Mouse (Mus musculus): ENCODE measurements at regions not wholly inside any gene's neighbourhood (a gene's known extent, or its start where the extent isn't known, plus 50 kb on each side); places are given as distances from the start of the nearest gene placed in this dataset.

DNA sequence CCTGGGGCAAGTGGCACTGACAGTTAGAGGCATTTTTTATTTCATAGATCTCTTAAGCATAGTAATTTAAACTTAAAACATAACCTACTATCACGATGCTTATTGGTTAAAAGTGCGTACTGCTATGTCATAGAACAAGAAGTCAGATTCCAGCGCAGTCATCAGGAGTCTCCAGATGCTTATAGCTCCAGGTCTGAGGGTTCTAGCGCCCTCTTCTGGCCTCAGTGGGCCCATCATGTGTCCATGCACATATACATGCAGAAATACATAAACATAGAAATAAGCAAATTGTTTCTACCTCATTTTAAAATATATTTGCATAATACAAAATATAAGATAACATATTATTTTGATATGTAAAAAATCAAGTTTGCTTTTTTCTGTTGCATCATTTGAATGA, 1002.8 kb upstream of the Adgrl2 start:
- H3K4me3 ChIP-seq (ENCODE audit: low read depth, low read length): no peak overlapping the region
- no peaks in the 10 kb centered on the region for H3K36me3 ChIP-seq (replicated peaks)
- no peak for DNase-seq (ENCODE audit: low spot score)
- 0 out of 2 replicates have a peak, but pooled peaks cover 6% of the 10 kb centered on the region for H3K9me3 ChIP-seq (replicated peaks)
- no peaks in the 10 kb centered on the region for H3K4me1 ChIP-seq (ENCODE audit: insufficient read depth, low read depth, low read length)
- TF ChIP-seq GATA2 (IDR thresholded peaks at IDR 0.05; ENCODE audit: borderline replicate concordance, low read depth, low read length): no peak
- no peak for TF ChIP-seq GATA1 (IDR thresholded peaks at IDR 0.05; ENCODE audit: borderline replicate concordance, low read length)
- no peak for TF ChIP-seq CTCF (IDR thresholded peaks at IDR 0.05; ENCODE audit: low read depth, low read length)
- no peak for TF ChIP-seq POLR2AphosphoS5 (IDR thresholded peaks at IDR 0.05; ENCODE audit: insufficient replicate concordance, low read depth, low read length)
- TF ChIP-seq TAL1 (conservative IDR thresholded peaks at IDR 0.05; ENCODE audit: low read depth, low read length): no peak
- no peaks in the 10 kb centered on the region for H3K27me3 ChIP-seq (ENCODE audit: insufficient read depth, low read length)
- no peak for ATAC-seq (ENCODE audit: extremely low read depth, insufficient number of reproducible peaks, low FRiP score, poor library complexity, severe bottlenecking)

DNA sequence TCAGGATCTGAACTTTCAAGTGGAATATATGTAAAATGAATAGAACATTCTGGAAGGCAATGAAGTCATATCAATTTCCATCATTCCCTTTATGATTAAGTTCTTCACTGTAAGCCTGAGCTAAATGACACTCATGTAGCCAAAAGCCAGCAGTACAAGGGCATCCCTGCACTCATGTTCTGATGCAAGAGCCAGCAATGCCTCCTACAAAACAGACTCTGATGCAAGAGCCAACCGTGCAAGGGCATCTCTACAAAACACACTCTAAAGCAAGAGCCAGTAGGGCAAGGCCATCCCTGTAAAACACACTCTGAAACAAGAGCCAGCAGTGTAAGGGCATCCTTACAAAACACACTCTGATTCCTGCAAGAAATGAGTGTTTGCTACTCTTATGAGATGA, 997.4 kb upstream of the Adgrl2 start:
- ATAC-seq (ENCODE audit: extremely low read depth, insufficient number of reproducible peaks, low FRiP score, poor library complexity, severe bottlenecking) (no peak), DNase-seq (ENCODE audit: low spot score) (no peak)
- H3K9me3 ChIP-seq (replicated peaks): 0 out of 2 replicates have a peak, but pooled peaks cover 5% of the 10 kb centered on the region
- H3K27me3 ChIP-seq (ENCODE audit: insufficient read depth, low read length): no peaks in the 10 kb centered on the region
- no peak for TF ChIP-seq GATA2 (IDR thresholded peaks at IDR 0.05; ENCODE audit: borderline replicate concordance, low read depth, low read length)
- no peak for TF ChIP-seq GATA1 (IDR thresholded peaks at IDR 0.05; ENCODE audit: borderline replicate concordance, low read length)
- TF ChIP-seq CTCF (IDR thresholded peaks at IDR 0.05; ENCODE audit: low read depth, low read length): no peak
- no peaks in the 10 kb centered on the region for H3K36me3 ChIP-seq (replicated peaks)
- no peaks in the 10 kb centered on the region for H3K4me1 ChIP-seq (ENCODE audit: insufficient read depth, low read depth, low read length)
- no peak overlapping the region for H3K4me3 ChIP-seq (ENCODE audit: low read depth, low read length)

DNA sequence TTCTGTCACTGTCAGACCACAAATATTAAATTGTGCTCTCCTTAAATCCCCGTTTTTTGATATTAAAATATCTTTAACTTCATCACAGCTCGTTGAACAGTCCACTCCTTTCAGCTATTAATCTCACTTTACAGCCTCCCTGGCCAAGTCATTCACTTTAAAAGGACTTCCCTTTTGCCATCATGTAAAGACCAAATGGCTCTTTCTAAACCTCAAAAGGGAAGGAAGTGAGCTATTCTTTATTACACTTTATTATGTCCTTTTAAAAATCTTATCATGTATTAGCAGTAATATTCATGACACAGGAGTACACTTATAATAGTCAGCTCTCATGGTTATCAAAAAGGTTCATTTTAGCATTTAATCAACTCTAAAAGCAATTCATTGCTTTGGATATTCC, 966.6 kb upstream of the Adgrl2 start:
- Histone ChIP-seq H3K36me3 (replicated peaks) (no peaks in the 10 kb centered on the region), H3K9me3 (replicated peaks) (0 out of 2 replicates have a peak, but pooled peaks cover 3% of the 10 kb centered on the region), H3K4me3 (ENCODE audit: low read depth, low read length) (no peak overlapping the region), H3K27me3 (ENCODE audit: insufficient read depth, low read length) (no peaks in the 10 kb centered on the region), H3K4me1 (ENCODE audit: insufficient read depth, low read depth, low read length) (no peaks in the 10 kb centered on the region)
- DNase-seq (ENCODE audit: low spot score) (no peak), ATAC-seq (ENCODE audit: extremely low read depth, insufficient number of reproducible peaks, low FRiP score, poor library complexity, severe bottlenecking) (no peak)
- no peak for TF ChIP-seq POLR2AphosphoS5 (IDR thresholded peaks at IDR 0.05; ENCODE audit: insufficient replicate concordance, low read depth, low read length)
- TF ChIP-seq GATA1 (IDR thresholded peaks at IDR 0.05; ENCODE audit: borderline replicate concordance, low read length): no peak
- TF ChIP-seq TAL1 (conservative IDR thresholded peaks at IDR 0.05; ENCODE audit: low read depth, low read length): no peak
- TF ChIP-seq GATA2 (IDR thresholded peaks at IDR 0.05; ENCODE audit: borderline replicate concordance, low read depth, low read length): no peak
- TF ChIP-seq CTCF (IDR thresholded peaks at IDR 0.05; ENCODE audit: low read depth, low read length): no peak

DNA sequence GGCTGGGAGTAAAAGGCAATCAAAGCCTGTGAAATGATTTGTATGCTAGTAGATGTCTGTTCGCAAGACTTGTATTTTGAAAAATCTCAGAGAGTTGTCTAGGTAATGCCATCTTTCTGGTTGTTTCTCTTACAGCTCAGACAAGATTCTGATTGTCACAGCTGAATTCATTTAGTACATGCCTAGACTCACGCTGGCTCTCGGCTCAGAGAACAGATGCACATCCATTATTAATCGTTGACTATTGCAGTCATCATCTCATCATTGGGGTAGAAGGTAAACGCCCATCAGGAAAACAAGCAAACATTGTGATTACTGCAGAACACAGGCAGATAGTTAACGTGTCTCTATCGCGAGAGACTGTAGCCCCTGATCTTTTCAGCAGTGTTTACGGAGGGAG, 945.8 kb upstream of the Adgrl2 start:
- Histone ChIP-seq H3K4me3 (ENCODE audit: low read depth, low read length) (no peak overlapping the region), H3K4me1 (ENCODE audit: insufficient read depth, low read depth, low read length) (no peaks in the 10 kb centered on the region), H3K9me3 (replicated peaks) (0 out of 2 replicates have a peak, but pooled peaks cover 3% of the 10 kb centered on the region), H3K27me3 (ENCODE audit: insufficient read depth, low read length) (no peaks in the 10 kb centered on the region), H3K36me3 (replicated peaks) (no peaks in the 10 kb centered on the region)
- TF ChIP-seq GATA1 (IDR thresholded peaks at IDR 0.05; ENCODE audit: borderline replicate concordance, low read length) (no peak), CTCF (IDR thresholded peaks at IDR 0.05; ENCODE audit: low read depth, low read length) (no peak), POLR2AphosphoS5 (IDR thresholded peaks at IDR 0.05; ENCODE audit: insufficient replicate concordance, low read depth, low read length) (no peak), GATA2 (IDR thresholded peaks at IDR 0.05; ENCODE audit: borderline replicate concordance, low read depth, low read length) (no peak)
- no peak for DNase-seq (ENCODE audit: low spot score)
- ATAC-seq (ENCODE audit: extremely low read depth, insufficient number of reproducible peaks, low FRiP score, poor library complexity, severe bottlenecking): no peak

DNA sequence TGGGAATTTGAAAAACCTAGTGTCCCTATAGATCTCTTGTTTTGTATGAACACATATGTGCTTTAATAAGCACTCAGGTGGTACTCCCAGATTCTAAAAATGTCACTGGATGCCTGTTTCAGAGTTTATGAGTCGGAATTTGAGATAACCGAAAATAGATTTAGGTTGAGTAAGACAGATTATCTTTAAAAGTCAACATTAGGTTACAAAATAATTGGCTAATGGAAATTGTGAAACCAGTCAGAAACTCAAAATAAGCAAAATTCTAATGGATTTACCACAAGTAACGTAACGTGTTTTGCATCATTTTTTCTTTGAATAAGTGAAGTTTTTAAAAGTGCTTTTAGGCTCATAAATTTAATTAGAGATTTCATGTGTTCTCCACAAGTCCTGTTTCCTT, 944.5 kb upstream of the Adgrl2 start:
- TF ChIP-seq GATA2 (IDR thresholded peaks at IDR 0.05; ENCODE audit: borderline replicate concordance, low read depth, low read length): no peak
- TF ChIP-seq TAL1 (conservative IDR thresholded peaks at IDR 0.05; ENCODE audit: low read depth, low read length): no peak
- TF ChIP-seq POLR2AphosphoS5 (IDR thresholded peaks at IDR 0.05; ENCODE audit: insufficient replicate concordance, low read depth, low read length): no peak
- no peak for TF ChIP-seq CTCF (IDR thresholded peaks at IDR 0.05; ENCODE audit: low read depth, low read length)
- TF ChIP-seq GATA1 (IDR thresholded peaks at IDR 0.05; ENCODE audit: borderline replicate concordance, low read length): no peak
- Histone ChIP-seq H3K4me3 (ENCODE audit: low read depth, low read length) (no peak overlapping the region), H3K4me1 (ENCODE audit: insufficient read depth, low read depth, low read length) (no peaks in the 10 kb centered on the region), H3K27me3 (ENCODE audit: insufficient read depth, low read length) (no peaks in the 10 kb centered on the region), H3K9me3 (replicated peaks) (0 out of 2 replicates have a peak, but pooled peaks cover 3% of the 10 kb centered on the region), H3K36me3 (replicated peaks) (no peaks in the 10 kb centered on the region)
- ATAC-seq (ENCODE audit: extremely low read depth, insufficient number of reproducible peaks, low FRiP score, poor library complexity, severe bottlenecking): no peak
- DNase-seq (ENCODE audit: low spot score): no peak

DNA sequence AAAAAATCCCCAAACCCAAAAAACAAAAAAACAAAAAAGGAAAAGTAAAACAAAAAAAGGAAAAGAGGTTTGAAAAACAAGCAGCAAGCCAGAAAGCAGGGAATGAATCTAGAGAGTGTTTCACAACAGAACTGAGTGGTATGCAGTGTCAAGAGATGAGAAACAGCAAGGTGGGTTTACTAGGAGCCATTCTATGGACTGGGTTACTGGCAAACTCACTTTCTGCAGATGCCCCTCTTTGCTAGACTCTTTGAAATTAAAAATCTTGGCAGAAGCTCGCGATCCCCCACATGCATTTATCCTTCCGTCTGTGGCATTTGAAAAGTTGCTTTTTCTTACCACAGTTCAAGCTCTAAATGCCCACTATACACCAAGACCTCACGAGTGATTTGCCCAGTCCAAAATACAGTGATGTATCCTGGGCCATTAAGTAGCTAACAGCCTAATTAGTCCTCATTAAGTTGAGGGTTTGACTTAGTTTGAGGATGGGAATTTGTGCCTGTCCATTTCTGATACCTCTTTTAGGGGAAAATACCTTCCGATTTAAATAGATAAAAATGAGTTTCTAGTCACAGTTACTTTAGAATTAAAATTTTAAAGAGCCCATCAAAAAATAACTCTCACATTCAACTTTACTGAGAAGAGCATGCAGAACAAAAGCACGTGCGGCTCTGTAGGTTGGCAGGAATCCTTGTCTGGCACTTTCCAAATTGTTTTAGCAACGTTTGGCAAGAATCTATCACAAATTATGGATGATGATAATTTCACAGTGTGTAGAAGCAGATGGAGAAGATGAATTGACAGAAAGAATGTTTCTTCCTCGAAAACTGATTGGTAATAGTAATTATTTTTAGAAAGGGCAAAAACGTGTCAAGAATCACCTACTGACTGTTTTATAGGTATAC, 938.4 kb upstream of the Adgrl2 start:
- no peaks in the 10 kb centered on the region for H3K36me3 ChIP-seq (replicated peaks)
- ATAC-seq (ENCODE audit: extremely low read depth, insufficient number of reproducible peaks, low FRiP score, poor library complexity, severe bottlenecking) (no peak), DNase-seq (ENCODE audit: low spot score) (no peak)
- no peak overlapping the region for H3K4me3 ChIP-seq (ENCODE audit: low read depth, low read length)
- TF ChIP-seq CTCF (IDR thresholded peaks at IDR 0.05; ENCODE audit: low read depth, low read length) (no peak), TAL1 (conservative IDR thresholded peaks at IDR 0.05; ENCODE audit: low read depth, low read length) (no peak), GATA1 (IDR thresholded peaks at IDR 0.05; ENCODE audit: borderline replicate concordance, low read length) (no peak), GATA2 (IDR thresholded peaks at IDR 0.05; ENCODE audit: borderline replicate concordance, low read depth, low read length) (no peak), POLR2AphosphoS5 (IDR thresholded peaks at IDR 0.05; ENCODE audit: insufficient replicate concordance, low read depth, low read length) (no peak)
- H3K9me3 ChIP-seq (replicated peaks): peaks cover 4% of the 10 kb centered on the region
- no peaks in the 10 kb centered on the region for H3K4me1 ChIP-seq (ENCODE audit: insufficient read depth, low read depth, low read length)
- H3K27me3 ChIP-seq (ENCODE audit: insufficient read depth, low read length): no peaks in the 10 kb centered on the region
